Mouse (Mus musculus): ENCODE measurements around the gene Ncs1. TPM values are rescaled to one million over a fixed set of nuclear protein-coding genes. Genes with fewer than 3 reads are reported as not detected.

The Ncs1 gene
- polyA plus RNA-seq, 1 experiment, result 2.4 TPM

DNA sequence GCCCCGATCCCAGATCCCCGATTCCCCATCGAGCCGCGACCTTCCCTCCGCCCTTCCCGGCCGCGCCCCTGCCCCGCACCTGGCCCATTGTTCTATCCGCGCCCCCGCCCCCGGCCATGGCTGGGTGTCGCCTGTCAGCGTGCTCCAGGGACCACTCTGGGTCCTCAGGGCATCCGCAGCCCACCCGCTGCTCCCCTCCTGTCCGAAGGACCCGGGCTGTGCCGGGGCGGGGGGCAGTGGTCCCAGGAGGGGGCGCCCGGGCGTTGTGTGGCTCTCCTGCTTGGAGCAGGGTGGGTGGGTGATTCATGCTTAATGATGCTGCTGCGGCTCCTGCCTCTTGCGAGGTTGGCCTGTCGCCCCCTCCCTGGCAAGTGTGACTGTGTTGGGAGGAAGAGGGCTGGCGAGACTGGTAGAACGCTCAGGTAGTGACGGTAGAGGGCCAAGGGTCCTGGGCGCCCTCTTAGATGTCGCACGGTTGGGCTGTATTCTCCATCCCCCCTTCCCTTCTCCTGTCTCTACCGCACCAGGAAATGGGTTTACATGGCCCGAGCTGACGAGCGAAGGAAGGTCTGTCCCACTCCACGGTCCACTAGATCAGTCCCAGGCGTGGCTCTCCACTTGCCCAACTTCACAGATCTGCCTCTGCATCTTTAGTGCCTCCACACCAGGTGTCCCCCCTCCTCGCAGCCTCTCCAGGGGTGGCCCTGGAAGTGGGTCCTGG lies 788 bp downstream of the Ncs1 start:
- no peak overlapping the region for H3K27ac ChIP-seq (ENCODE audit: control insufficient read depth, insufficient read depth, low read length)
- H3K4me3 ChIP-seq (ENCODE audit: control insufficient read depth, insufficient read depth, low read length), result peak overlapping the region; percentile 55
- 3% methylated on average over 41 of the region's 41 CpGs for WGBS
- no peaks in the 10 kb centered on the region for H3K36me3 ChIP-seq (ENCODE audit: control insufficient read depth, insufficient read depth, low read length)
- peak; percentile 18 for DNase-seq
- TF ChIP-seq CTCF (IDR thresholded peaks at IDR 0.05; ENCODE audit: borderline replicate concordance, control insufficient read depth, extremely low read depth, insufficient read depth, low read length, poor library complexity) (no peak), POLR2A (IDR thresholded peaks at IDR 0.05; ENCODE audit: control insufficient read depth, extremely low read depth, insufficient read depth, low read length, poor library complexity) (no peak)
- peaks cover 16% of the 10 kb centered on the region for H3K4me1 ChIP-seq (replicated peaks; ENCODE audit: control insufficient read depth, insufficient read depth, low read length)
- peaks cover 17% of the 10 kb centered on the region for H3K27me3 ChIP-seq (ENCODE audit: control insufficient read depth, insufficient read depth, low read length)

DNA sequence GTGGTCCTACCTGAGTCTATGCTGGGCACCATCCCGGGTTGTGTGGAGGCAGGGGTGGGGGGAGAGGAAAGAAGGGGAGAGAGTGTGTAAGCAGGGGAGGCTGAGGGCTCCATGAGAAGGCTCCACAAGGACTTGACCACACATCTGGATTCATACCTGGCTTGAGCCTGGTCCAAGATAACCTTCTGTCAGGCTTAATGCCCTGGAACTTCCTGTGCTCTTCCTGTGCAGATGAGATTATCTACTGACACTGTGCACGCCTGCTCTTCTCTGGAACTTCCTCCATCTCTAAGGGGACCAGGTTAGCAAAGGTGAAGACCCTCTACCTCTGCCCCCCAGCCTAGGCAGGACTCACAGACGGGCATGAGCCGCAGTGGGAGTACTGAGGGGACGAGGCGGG lies 3.2 kb downstream of the Ncs1 start:
- no peak overlapping the region for H3K27ac ChIP-seq (ENCODE audit: control insufficient read depth, insufficient read depth, low read length)
- peaks cover 17% of the 10 kb centered on the region for H3K27me3 ChIP-seq (ENCODE audit: control insufficient read depth, insufficient read depth, low read length)
- WGBS, result 90% methylated on average over 6 of the region's 6 CpGs
- no peaks in the 10 kb centered on the region for H3K36me3 ChIP-seq (ENCODE audit: control insufficient read depth, insufficient read depth, low read length)
- TF ChIP-seq POLR2A (IDR thresholded peaks at IDR 0.05; ENCODE audit: control insufficient read depth, extremely low read depth, insufficient read depth, low read length, poor library complexity), result no peak
- no peak for TF ChIP-seq CTCF (IDR thresholded peaks at IDR 0.05; ENCODE audit: borderline replicate concordance, control insufficient read depth, extremely low read depth, insufficient read depth, low read length, poor library complexity)
- no peak for DNase-seq
- no peak overlapping the region for H3K4me3 ChIP-seq (ENCODE audit: control insufficient read depth, insufficient read depth, low read length)
- peaks cover 16% of the 10 kb centered on the region for H3K4me1 ChIP-seq (replicated peaks; ENCODE audit: control insufficient read depth, insufficient read depth, low read length)

GRCm38 (mm10) chr2:31252167-31252566 lies 6.5 kb downstream of the Ncs1 start:
- no peak for DNase-seq
- WGBS, result 94% methylated on average over 4 of the region's 4 CpGs
- peaks cover 14% of the 10 kb centered on the region for H3K4me1 ChIP-seq (replicated peaks; ENCODE audit: control insufficient read depth, insufficient read depth, low read length)

DNA sequence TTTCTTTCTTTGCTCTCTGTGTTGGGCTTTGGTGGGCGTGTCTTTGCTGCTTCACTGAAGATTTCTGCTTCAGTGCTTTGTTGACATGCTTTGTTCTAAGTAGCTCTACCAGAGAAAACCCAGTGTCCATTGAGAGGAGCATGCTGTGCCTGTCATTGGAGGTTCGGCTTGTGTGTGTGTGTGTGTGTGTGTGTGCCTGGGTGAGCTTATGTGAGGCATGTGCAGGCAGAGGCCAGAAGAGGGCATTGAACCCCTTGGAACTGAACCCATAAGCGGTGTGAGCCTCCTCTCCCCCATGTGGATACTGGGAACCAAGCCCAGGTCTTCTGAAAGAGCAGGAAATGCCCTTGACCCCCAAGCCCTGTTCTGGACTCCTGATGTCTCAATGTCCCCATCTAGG lies 7.8 kb downstream of the Ncs1 start:
- Histone ChIP-seq H3K4me3 (ENCODE audit: control insufficient read depth, insufficient read depth, low read length) (no peak overlapping the region), H3K36me3 (ENCODE audit: control insufficient read depth, insufficient read depth, low read length) (no peaks in the 10 kb centered on the region), H3K27ac (ENCODE audit: control insufficient read depth, insufficient read depth, low read length) (no peak overlapping the region), H3K27me3 (ENCODE audit: control insufficient read depth, insufficient read depth, low read length) (no peaks in the 10 kb centered on the region), H3K4me1 (replicated peaks; ENCODE audit: control insufficient read depth, insufficient read depth, low read length) (peaks cover 24% of the 10 kb centered on the region)
- no peak for DNase-seq
- TF ChIP-seq CTCF (IDR thresholded peaks at IDR 0.05; ENCODE audit: borderline replicate concordance, control insufficient read depth, extremely low read depth, insufficient read depth, low read length, poor library complexity) (no peak), POLR2A (IDR thresholded peaks at IDR 0.05; ENCODE audit: control insufficient read depth, extremely low read depth, insufficient read depth, low read length, poor library complexity) (no peak)
- 97% methylated on average over 3 of the region's 3 CpGs for WGBS

More at GRCm38 (mm10) chr2:31252167-31252566, 6.5 kb downstream of the Ncs1 start:
- no peak overlapping the region for H3K4me3 ChIP-seq (ENCODE audit: control insufficient read depth, insufficient read depth, low read length)
- H3K27ac ChIP-seq (ENCODE audit: control insufficient read depth, insufficient read depth, low read length), result no peak overlapping the region
- no peak for TF ChIP-seq POLR2A (IDR thresholded peaks at IDR 0.05; ENCODE audit: control insufficient read depth, extremely low read depth, insufficient read depth, low read length, poor library complexity)
- no peaks in the 10 kb centered on the region for H3K36me3 ChIP-seq (ENCODE audit: control insufficient read depth, insufficient read depth, low read length)
- no peaks in the 10 kb centered on the region; the same call in 1 of the 2 replicates for H3K27me3 ChIP-seq (ENCODE audit: control insufficient read depth, insufficient read depth, low read length)

DNA sequence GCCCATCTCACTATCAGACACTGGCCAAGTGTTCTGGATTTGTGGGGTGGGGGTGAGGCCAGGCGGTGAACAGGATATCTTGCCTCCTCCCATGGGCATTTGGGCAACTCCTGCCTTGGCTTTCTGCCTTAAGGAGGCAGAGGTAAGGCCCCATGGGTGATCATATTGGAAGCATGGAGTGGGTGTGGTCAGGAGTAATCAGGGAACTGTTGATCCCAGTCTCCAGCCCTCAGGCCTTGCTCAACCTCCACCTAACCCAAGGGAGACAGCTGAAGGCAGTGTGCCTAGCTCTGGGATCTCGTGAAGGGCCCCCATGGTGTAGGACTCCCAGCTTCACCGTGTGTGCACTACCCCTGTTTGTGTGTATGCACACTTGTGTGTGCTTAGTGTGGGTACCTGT lies 9.2 kb downstream of the Ncs1 start:
- 100% methylated on average over 3 of the region's 3 CpGs for WGBS
- H3K36me3 ChIP-seq (ENCODE audit: control insufficient read depth, insufficient read depth, low read length), result no peaks in the 10 kb centered on the region
- DNase-seq, result no peak
- TF ChIP-seq POLR2A (IDR thresholded peaks at IDR 0.05; ENCODE audit: control insufficient read depth, extremely low read depth, insufficient read depth, low read length, poor library complexity) (no peak), CTCF (IDR thresholded peaks at IDR 0.05; ENCODE audit: borderline replicate concordance, control insufficient read depth, extremely low read depth, insufficient read depth, low read length, poor library complexity) (no peak)
- no peak overlapping the region for H3K4me3 ChIP-seq (ENCODE audit: control insufficient read depth, insufficient read depth, low read length)
- H3K27me3 ChIP-seq (ENCODE audit: control insufficient read depth, insufficient read depth, low read length), result no peaks in the 10 kb centered on the region
- peaks cover 35% of the 10 kb centered on the region for H3K4me1 ChIP-seq (replicated peaks; ENCODE audit: control insufficient read depth, insufficient read depth, low read length)
- H3K27ac ChIP-seq (ENCODE audit: control insufficient read depth, insufficient read depth, low read length), result no peak overlapping the region

- H3K36me3 ChIP-seq (ENCODE audit: control insufficient read depth, insufficient read depth, low read length), result no peaks in the 10 kb centered on the region
- TF ChIP-seq POLR2A (IDR thresholded peaks at IDR 0.05; ENCODE audit: control insufficient read depth, extremely low read depth, insufficient read depth, low read length, poor library complexity) (0 out of 2 replicates have a peak, but pooled peaks have one; percentile 34), CTCF (IDR thresholded peaks at IDR 0.05; ENCODE audit: borderline replicate concordance, control insufficient read depth, extremely low read depth, insufficient read depth, low read length, poor library complexity) (peak; percentile 68; the same call in 1 of the 2 replicates)
- H3K27me3 ChIP-seq (ENCODE audit: control insufficient read depth, insufficient read depth, low read length), result no peaks in the 10 kb centered on the region
- DNase-seq, result peak; percentile 88
- H3K4me1 ChIP-seq (replicated peaks; ENCODE audit: control insufficient read depth, insufficient read depth, low read length), result peaks cover 35% of the 10 kb centered on the region
- WGBS, result 31% methylated on average over 21 of the region's 21 CpGs
- peak overlapping the region; percentile 26; the same call in 1 of the 2 replicates for H3K4me3 ChIP-seq (ENCODE audit: control insufficient read depth, insufficient read depth, low read length)
- peak overlapping the region; percentile 92 for H3K27ac ChIP-seq (ENCODE audit: control insufficient read depth, insufficient read depth, low read length)
Observed at GRCm38 (mm10) chr2:31255952-31256938, 10.6 kb downstream of the Ncs1 start.

Measured in thymus, adult 2 months (tissue).